In genomic region chr5:127609191-127609714, GRCm38 (mm10) we compare ENCODE assay signal across 21 mouse cellular contexts. TPM values are rescaled to one million over a fixed set of nuclear protein-coding genes. Genes with fewer than 3 reads are reported as not detected.
DNase-seq lines count a peak whose midpoint lies in the region; TF ChIP-seq lines count a peak whose summit lies in the region.
"Had no signal": no experiment of that assay in that cellular context is flagged by ENCODE, and none has a peak within 500 bp of the region (broad histone marks: within the 10 kb centered on the region; RNA-seq: fewer than 3 reads in every experiment).

No protein-coding gene starts in this region.

- no peak overlapping the region for H3K27ac ChIP-seq in heart, embryonic 10.5 days
- peak overlapping the region; percentile 96 for H3K27ac ChIP-seq in layer of hippocampus, adult 2 months
- H3K27ac ChIP-seq in spleen, adult 2 months (ENCODE audit: insufficient read depth, low read length) = peak overlapping the region; percentile 31
- H3K27ac ChIP-seq: embryonic facial prominence, embryonic 15.5 days; forebrain, embryonic 10.5 days; kidney, embryonic 15.5 days; limb, embryonic 10.5 days; liver, embryonic 14.5 days; midbrain, embryonic 13.5 days had no signal

- DNase-seq in heart, adult 11 months = peak; percentile 92
- no peak for DNase-seq in heart, embryonic 10.5 days (ENCODE audit: low spot score)
- DNase-seq in layer of hippocampus, adult 2 months (ENCODE audit: low spot score in 2 of 2) = no peak
- DNase-seq in layer of hippocampus, adult 9-10 months (ENCODE audit: low spot score) = no peak
- DNase-seq in spleen, adult 2 months (ENCODE audit: low read depth in 1 of 2, low spot score in 2 of 2) = no peak
- DNase-seq in spleen, postnatal 4 days (ENCODE audit: low spot score in 2 of 2) = no peak
- DNase-seq in kidney, postnatal 36 days = no peak
- no peak for DNase-seq in kidney, adult 9 months
- DNase-seq: adrenal gland, adult 2 months; cerebellum, adult 2 months; gastrocnemius, postnatal 25 days; lung, postnatal 10 days; right cerebral cortex, postnatal 4 days; thymus, adult 2 months had no signal

- no peak for TF ChIP-seq CTCF in layer of hippocampus, adult 2 months (conservative IDR thresholded peaks at IDR 0.05)
- no peak for TF ChIP-seq CTCF in spleen, adult 2 months (IDR thresholded peaks at IDR 0.05; ENCODE audit: extremely low read depth, insufficient read depth, insufficient read length, insufficient replicate concordance)

- no peaks in the 10 kb centered on the region for H3K27me3 ChIP-seq in heart, embryonic 10.5 days (ENCODE audit: insufficient read depth, poor library complexity, severe bottlenecking)
- H3K27me3 ChIP-seq in spleen, adult 2 months (ENCODE audit: control insufficient read depth, insufficient read depth, low read length) = no peaks in the 10 kb centered on the region
- H3K27me3 ChIP-seq: CH12.LX; embryonic facial prominence, embryonic 15.5 days; kidney, embryonic 15.5 days; midbrain, embryonic 13.5 days had no signal

- H3K4me3 ChIP-seq in heart, embryonic 10.5 days = no peak overlapping the region
- no peak overlapping the region for H3K4me3 ChIP-seq in layer of hippocampus, adult 2 months
- H3K4me3 ChIP-seq in spleen, adult 2 months (ENCODE audit: extremely low read depth, insufficient read depth, insufficient read length) = no peak overlapping the region
- H3K4me3 ChIP-seq: embryonic facial prominence, embryonic 15.5 days; forebrain, embryonic 10.5 days; kidney, embryonic 15.5 days; limb, embryonic 10.5 days; midbrain, embryonic 13.5 days had no signal

- H3K36me3 ChIP-seq in heart, embryonic 10.5 days = peaks cover 41% of the 10 kb centered on the region
- H3K36me3 ChIP-seq in spleen, adult 2 months (ENCODE audit: control insufficient read depth, insufficient read depth, low read length) = peaks cover 28% of the 10 kb centered on the region

- 66% methylated on average over 7 of the region's 7 CpGs for WGBS in heart, embryonic 10.5 days
- 89% methylated on average over 7 of the region's 7 CpGs for WGBS in spleen, adult 2 months

- H3K4me1 ChIP-seq in heart, embryonic 10.5 days = peaks cover 32% of the 10 kb centered on the region
- peaks cover 52% of the 10 kb centered on the region for H3K4me1 ChIP-seq in spleen, adult 2 months (ENCODE audit: control insufficient read depth, insufficient read depth, insufficient read length)
- H3K4me1 ChIP-seq: limb, embryonic 10.5 days had no signal

- TF ChIP-seq POLR2A in spleen, adult 2 months (IDR thresholded peaks at IDR 0.05; ENCODE audit: low read depth, low read length) = no peak

- no peaks in the 10 kb centered on the region for H3K9me3 ChIP-seq in heart, embryonic 10.5 days
- H3K9me3 ChIP-seq: embryonic facial prominence, embryonic 15.5 days; forebrain, embryonic 10.5 days; kidney, embryonic 15.5 days; limb, embryonic 10.5 days; midbrain, embryonic 13.5 days had no signal

RNA-seq across cellular contexts. Expression of gene Glt1d1, which starts 22.8 kb away (rescaled TPM):
- 0.11 TPM in 1 of 2 replicates, not detected in the other for polyA plus RNA-seq in heart, embryonic 10.5 days (2016; fragmentation: Nextera tagmentation; extraction: Ambion mirVana)
- total RNA-seq in layer of hippocampus, adult 2 months (2021) = 10 to 100 TPM; 24.7 to 28.6 TPM
- polyA plus RNA-seq in spleen, adult 2 months (2012; rRNA removed) = 0.12 and 0.22 TPM in 2 replicates
- total RNA-seq: gastrocnemius, postnatal 25 days had no signal

RNA-seq across cellular contexts. Expression of gene Slc15a4, which starts 23.4 kb away (rescaled TPM):
- polyA plus RNA-seq in heart, embryonic 10.5 days (2016; fragmentation: Nextera tagmentation; extraction: Ambion mirVana) = 20.4 and 22.6 TPM in 2 replicates
- 10 to 100 TPM; 24.0 to 26.4 TPM for total RNA-seq in layer of hippocampus, adult 2 months (2021)
- 69.0 and 75.4 TPM in 2 replicates for polyA plus RNA-seq in spleen, adult 2 months (2012; rRNA removed)
